9 mouse cellular contexts compared by ENCODE assay signal in genomic region chr19:24885504-24885903, GRCm38 (mm10). TPM values are rescaled to one million over a fixed set of nuclear protein-coding genes. Genes with fewer than 3 reads are reported as not detected.
DNase-seq lines count a peak whose midpoint lies in the region; ATAC-seq and TF ChIP-seq lines count a peak whose summit lies in the region.
"Had no signal": no experiment of that assay in that cellular context is flagged by ENCODE, and none has a peak within 500 bp of the region (broad histone marks: within the 10 kb centered on the region; RNA-seq: fewer than 3 reads in every experiment).

No protein-coding gene starts in this region.

- 7% methylated on average over 5 of the region's 5 CpGs for WGBS in midbrain, embryonic 15.5 days
- 8% methylated on average over 5 of the region's 5 CpGs for WGBS in stomach, postnatal 0 days

- no peaks in the 10 kb centered on the region for H3K9me3 ChIP-seq in midbrain, embryonic 15.5 days
- H3K9me3 ChIP-seq in stomach, postnatal 0 days (ENCODE audit: control insufficient read depth, low read length): no peaks in the 10 kb centered on the region
- H3K9me3 ChIP-seq: embryonic facial prominence, embryonic 15.5 days had no signal

- H3K27ac ChIP-seq in embryonic fibroblast, embryonic 13.5 days (ENCODE audit: insufficient read depth, low read length): no peak overlapping the region
- H3K27ac ChIP-seq in left cerebral cortex, adult 2 months: no peak overlapping the region
- no peak overlapping the region for H3K27ac ChIP-seq in midbrain, embryonic 15.5 days
- H3K27ac ChIP-seq in stomach, postnatal 0 days (replicated peaks): no peak overlapping the region
- H3K27ac ChIP-seq: embryonic facial prominence, embryonic 15.5 days had no signal

- TF ChIP-seq CTCF in embryonic fibroblast, embryonic 13.5 days (IDR thresholded peaks at IDR 0.05; ENCODE audit: borderline replicate concordance, insufficient read depth, low read length): peak; percentile 78; the same call in 1 of the 2 replicates
- TF ChIP-seq CTCF in left cerebral cortex, adult 2 months (IDR thresholded peaks at IDR 0.05): peak; percentile 83
- peak; percentile 93 for TF ChIP-seq CTCF in stomach, postnatal 0 days (IDR thresholded peaks at IDR 0.05; ENCODE audit: low read depth)

- ATAC-seq in midbrain, embryonic 15.5 days (replicated peaks): peak; percentile 30; the same call in 1 of the 2 replicates
- ATAC-seq in stomach, postnatal 0 days (ENCODE audit: low FRiP score, low TSS enrichment): peak; percentile 38

- H3K27me3 ChIP-seq in midbrain, embryonic 15.5 days (replicated peaks): peaks cover 8% of the 10 kb centered on the region
- no peaks in the 10 kb centered on the region for H3K27me3 ChIP-seq in stomach, postnatal 0 days (ENCODE audit: control insufficient read depth, insufficient read depth, low read length)

- H3K4me1 ChIP-seq in embryonic fibroblast, embryonic 13.5 days (ENCODE audit: control insufficient read depth, insufficient read depth, low read length): no peaks in the 10 kb centered on the region
- H3K4me1 ChIP-seq in midbrain, embryonic 15.5 days: no peaks in the 10 kb centered on the region
- no peaks in the 10 kb centered on the region for H3K4me1 ChIP-seq in stomach, postnatal 0 days (replicated peaks; ENCODE audit: control insufficient read depth, insufficient read depth)
- H3K4me1 ChIP-seq: embryonic facial prominence, embryonic 15.5 days had no signal

- intact Hi-C loops in heart, postnatal 14 days (cut with DNase I): loop anchor here (5.0 kb wide), 2 partner anchors 263 to 598 kb away; no protein-coding TSS in a partner anchor
- intact Hi-C loops in left cerebral cortex, adult 2 months (cut with DNase I): loop anchor here (2.0 kb wide), 1 partner anchor 585 kb away; no protein-coding TSS in a partner anchor

- H3K4me3 ChIP-seq in embryonic fibroblast, embryonic 13.5 days (ENCODE audit: insufficient read depth, low read length): no peak overlapping the region
- no peak overlapping the region for H3K4me3 ChIP-seq in left cerebral cortex, adult 2 months
- no peak overlapping the region for H3K4me3 ChIP-seq in midbrain, embryonic 15.5 days
- no peak overlapping the region for H3K4me3 ChIP-seq in stomach, postnatal 0 days (ENCODE audit: low read depth, low read length)
- H3K4me3 ChIP-seq: embryonic facial prominence, embryonic 15.5 days had no signal

- no peak for TF ChIP-seq EP300 in stomach, postnatal 0 days (optimal IDR thresholded peaks at IDR 0.05)

- TF ChIP-seq POLR2A in embryonic fibroblast, embryonic 13.5 days (IDR thresholded peaks at IDR 0.05; ENCODE audit: low read depth, low read length): no peak

- no peaks in the 10 kb centered on the region for H3K36me3 ChIP-seq in midbrain, embryonic 15.5 days (replicated peaks)
- H3K36me3 ChIP-seq in stomach, postnatal 0 days (ENCODE audit: control insufficient read depth, insufficient read depth, low read length): no peaks in the 10 kb centered on the region
- H3K36me3 ChIP-seq: embryonic facial prominence, embryonic 15.5 days had no signal

- H3K4me2 ChIP-seq in midbrain, embryonic 15.5 days: no peak overlapping the region
- H3K4me2 ChIP-seq in stomach, postnatal 0 days (replicated peaks; ENCODE audit: low read depth): no peak overlapping the region
- H3K4me2 ChIP-seq: embryonic facial prominence, embryonic 15.5 days had no signal

- peak; percentile 37 for DNase-seq in left cerebral cortex, adult 11 months (ENCODE audit: low spot score)
- DNase-seq in left cerebral cortex, adult 8-10 months (ENCODE audit: low spot score in 2 of 2): no peak
- peak; percentile 75 for DNase-seq in adipocyte (ENCODE audit: low spot score)
- DNase-seq in heart, postnatal 14 days: peak; percentile 39 to 72
- peak; percentile 44 to 46 for DNase-seq in left cerebral cortex, adult 2 months (ENCODE audit: extremely low spot score in 1 of 2, low spot score in 2 of 2)
- peak; percentile 44 for DNase-seq in stomach, postnatal 0 days (ENCODE audit: low spot score)

- no peak overlapping the region for H3K9ac ChIP-seq in midbrain, embryonic 15.5 days
- no peak overlapping the region for H3K9ac ChIP-seq in stomach, postnatal 0 days (ENCODE audit: low read length)
- H3K9ac ChIP-seq: embryonic facial prominence, embryonic 15.5 days had no signal

RNA-seq across cellular contexts. Expression of gene Gm10053, which starts 10.0 kb away (rescaled TPM):
- 100 to 1,000 TPM; 176 to 189 (median 186) TPM for total RNA-seq in left cerebral cortex, adult 8-10 months (2022)
- polyA plus RNA-seq in embryonic fibroblast, embryonic 13.5 days (2011; ENCODE audit: insufficient read length, low read depth, missing spikeins): 136 and 175 TPM in 2 replicates
- total RNA-seq in heart, postnatal 14 days (2021): 1,000 to 10,000 TPM; 1,073 to 1,123 TPM
- total RNA-seq in left cerebral cortex, adult 2 months (2021): 100 to 1,000 TPM; 185 to 197 TPM
- polyA plus RNA-seq in midbrain, embryonic 15.5 days (2015; fragmentation: Nextera tagmentation; extraction: Ambion mirVana): 234 and 246 TPM in 2 replicates
- 306 and 325 TPM in 2 replicates for polyA plus RNA-seq in stomach, postnatal 0 days (2015; fragmentation: Nextera tagmentation; extraction: Ambion mirVana)

RNA-seq across cellular contexts. Expression of gene Foxd4, which starts 15.5 kb away (rescaled TPM):
- total RNA-seq in left cerebral cortex, adult 8-10 months (2022): not detected
- polyA plus RNA-seq in embryonic fibroblast, embryonic 13.5 days (2011; ENCODE audit: insufficient read length, low read depth, missing spikeins): not detected in 2 replicates
- total RNA-seq in heart, postnatal 14 days (2021): not detected
- total RNA-seq in left cerebral cortex, adult 2 months (2021): not detected
- polyA plus RNA-seq in midbrain, embryonic 15.5 days (2015; fragmentation: Nextera tagmentation; extraction: Ambion mirVana): 0.17 TPM in 1 of 2 replicates, not detected in the other
- 0.08 TPM in 1 of 2 replicates, not detected in the other for polyA plus RNA-seq in stomach, postnatal 0 days (2015; fragmentation: Nextera tagmentation; extraction: Ambion mirVana)
- polyA plus RNA-seq: embryonic facial prominence, embryonic 15.5 days had no signal

RNA-seq across cellular contexts. Expression of gene Pgm5, which starts 23.8 kb away (rescaled TPM):
- 1 to 10 TPM; 5.0 to 6.8 (median 6.3) TPM for total RNA-seq in left cerebral cortex, adult 8-10 months (2022)
- 14.3 and 32.8 TPM in 2 replicates for polyA plus RNA-seq in embryonic fibroblast, embryonic 13.5 days (2011; ENCODE audit: insufficient read length, low read depth, missing spikeins)
- 10 to 100 TPM; 84.6 to 88.8 TPM for total RNA-seq in heart, postnatal 14 days (2021)
- 1 to 10 TPM; 6.2 to 6.3 TPM for total RNA-seq in left cerebral cortex, adult 2 months (2021)
- 0.44 and 0.74 TPM in 2 replicates for polyA plus RNA-seq in midbrain, embryonic 15.5 days (2015; fragmentation: Nextera tagmentation; extraction: Ambion mirVana)
- polyA plus RNA-seq in stomach, postnatal 0 days (2015; fragmentation: Nextera tagmentation; extraction: Ambion mirVana): 5.5 and 6.3 TPM in 2 replicates

Comparison
In these comparisons a context has a peak if more than half of its experiments do, and no peak if none do; other contexts are left out.
1. DNase-seq: peak in left cerebral cortex, adult 11 months (single experiment), adipocyte (single experiment), heart, postnatal 14 days (2 of 2), left cerebral cortex, adult 2 months (2 of 2) and stomach, postnatal 0 days (single experiment); none in left cerebral cortex, adult 8-10 months (0 of 2).
2. RNA of gene Gm10053, which starts 10.0 kb away (total RNA-seq): 1,073 to 1,123 TPM in heart, postnatal 14 days; 185 to 197 TPM in left cerebral cortex, adult 2 months and 176 to 189 TPM in left cerebral cortex, adult 8-10 months; every median in the first group is over 4 times any median in the second.
3. RNA of gene Pgm5, which starts 23.8 kb away (total RNA-seq): 84.6 to 88.8 TPM in heart, postnatal 14 days; 5.0 to 6.8 TPM in left cerebral cortex, adult 8-10 months and 6.2 to 6.3 TPM in left cerebral cortex, adult 2 months; every median in the first group is over 10 times any median in the second.
4. Peak in every context shown above with its lines, with median percentiles within 50 percentile points of each other: CTCF ChIP-seq.